9 mouse cellular contexts compared by ENCODE assay signal in genomic region chr7:96170924-96171595, GRCm38 (mm10). TPM values are rescaled to one million over a fixed set of nuclear protein-coding genes. Genes with fewer than 3 reads are reported as not detected.
DNase-seq lines count a peak whose midpoint lies in the region; ATAC-seq lines count a peak whose summit lies in the region.
"Had no signal": no experiment of that assay in that cellular context is flagged by ENCODE, and none has a peak within 500 bp of the region (broad histone marks: within the 10 kb centered on the region; RNA-seq: fewer than 3 reads in every experiment).

Gene Tenm4 (plus strand): TSS chr7:96171246.

- WGBS in heart, embryonic 10.5 days: 38% methylated on average over 14 of the region's 14 CpGs
- 35% methylated on average over 14 of the region's 14 CpGs for WGBS in forebrain, embryonic 13.5 days
- 41% methylated on average over 14 of the region's 14 CpGs for WGBS in limb, embryonic 12.5 days

- H3K36me3 ChIP-seq in heart, embryonic 10.5 days: no peaks in the 10 kb centered on the region
- no peaks in the 10 kb centered on the region for H3K36me3 ChIP-seq in forebrain, embryonic 13.5 days (ENCODE audit: poor library complexity, severe bottlenecking)
- H3K36me3 ChIP-seq in limb, embryonic 12.5 days: no peaks in the 10 kb centered on the region

- peak within 1 kb of the TSS; percentile 17 for H3K4me2 ChIP-seq in forebrain, embryonic 13.5 days
- H3K4me2 ChIP-seq in limb, embryonic 12.5 days: peak within 1 kb of the TSS; percentile 24; the same call in 1 of the 2 replicates

- 0 out of 2 replicates have a peak within 1 kb of the TSS, but pooled peaks have one; percentile 12 for H3K9ac ChIP-seq in forebrain, embryonic 13.5 days
- H3K9ac ChIP-seq in limb, embryonic 12.5 days (replicated peaks): no peak within 1 kb of the TSS

- no peaks in the 10 kb centered on the region for H3K9me3 ChIP-seq in heart, embryonic 10.5 days
- no peaks in the 10 kb centered on the region for H3K9me3 ChIP-seq in forebrain, embryonic 13.5 days (replicated peaks)
- no peaks in the 10 kb centered on the region for H3K9me3 ChIP-seq in limb, embryonic 12.5 days

- ATAC-seq in forebrain, embryonic 13.5 days: no peak
- no peak for ATAC-seq in limb, embryonic 12.5 days (ENCODE audit: insufficient number of reproducible peaks, insufficient read depth, low FRiP score, low TSS enrichment, low read depth)
- ATAC-seq in monocyte, adult 5-6 weeks (replicated peaks; ENCODE audit: insufficient number of reproducible peaks, low FRiP score, low TSS enrichment, poor library complexity, severe bottlenecking): no peak

- H3K27ac ChIP-seq in heart, embryonic 10.5 days: no peak within 1 kb of the TSS
- no peak within 1 kb of the TSS for H3K27ac ChIP-seq in forebrain, embryonic 13.5 days
- no peak within 1 kb of the TSS for H3K27ac ChIP-seq in limb, embryonic 12.5 days

- peaks cover 14% of the 10 kb centered on the region; the same call in 1 of the 2 replicates for H3K27me3 ChIP-seq in heart, embryonic 10.5 days (ENCODE audit: insufficient read depth, poor library complexity, severe bottlenecking)
- H3K27me3 ChIP-seq in forebrain, embryonic 13.5 days: 0 out of 2 replicates have a peak, but pooled peaks cover 5% of the 10 kb centered on the region
- H3K27me3 ChIP-seq in limb, embryonic 12.5 days: no peaks in the 10 kb centered on the region

- H3K4me1 ChIP-seq in heart, embryonic 10.5 days: 0 out of 2 replicates have a peak, but pooled peaks cover 4% of the 10 kb centered on the region
- H3K4me1 ChIP-seq in forebrain, embryonic 13.5 days: peaks cover 42% of the 10 kb centered on the region
- peaks cover 18% of the 10 kb centered on the region for H3K4me1 ChIP-seq in limb, embryonic 12.5 days (replicated peaks)

- peak; percentile 71 for DNase-seq in heart, embryonic 10.5 days (ENCODE audit: low spot score)
- DNase-seq in heart, adult 8-10 months (ENCODE audit: low spot score): no peak
- peak; percentile 30 for DNase-seq in NIH3T3 (ENCODE audit: low read depth)
- no peak for DNase-seq in right cerebral cortex, postnatal 4 days
- no peak for DNase-seq in spleen, adult 18-20 months

- H3K4me3 ChIP-seq in heart, embryonic 10.5 days: no peak within 1 kb of the TSS
- H3K4me3 ChIP-seq in forebrain, embryonic 13.5 days: no peak within 1 kb of the TSS
- H3K4me3 ChIP-seq in limb, embryonic 12.5 days (replicated peaks): no peak within 1 kb of the TSS

RNA-seq across cellular contexts. Expression of gene Tenm4, which starts in this region (rescaled TPM):
- 7.6 and 16.8 TPM in 2 replicates for polyA plus RNA-seq in heart, embryonic 10.5 days (2016; fragmentation: Nextera tagmentation; extraction: Ambion mirVana)
- total RNA-seq in heart, adult 8-10 months (2022): 1 to 10 TPM in 2 of 4 experiments, under 1 TPM in 2; 0.34 to 1.4 (median 1.00) TPM
- 67.6 and 73.6 TPM in 2 replicates for polyA plus RNA-seq in forebrain, embryonic 13.5 days (2015; fragmentation: Nextera tagmentation; extraction: Ambion mirVana)
- polyA plus RNA-seq in limb, embryonic 12.5 days (2016; fragmentation: Nextera tagmentation; extraction: Ambion mirVana): 45.3 and 45.8 TPM in 2 replicates
- 0.38 TPM in 1 of 3 replicates, not detected in the others for total RNA-seq in monocyte, adult 5-6 weeks (2017)
- total RNA-seq: hematopoietic stem cell, adult 5-6 weeks had no signal

Comparison
In these comparisons a context has a peak if more than half of its experiments do, and no peak if none do; other contexts are left out.
1. DNase-seq: peak in heart, embryonic 10.5 days (single experiment) and NIH3T3 (single experiment); none in heart, adult 8-10 months (single experiment), right cerebral cortex, postnatal 4 days (single experiment) and spleen, adult 18-20 months (0 of 2).